Mouse (Mus musculus) hindbrain, postnatal 0 days (tissue): ENCODE data around the gene Rtp4. TPM values are rescaled to one million over a fixed set of nuclear protein-coding genes. Genes with fewer than 3 reads are reported as not detected.
A peak's percentile ranks its signal among the peaks of the same experiment; 100 is the strongest.

Experiments
- ATAC-seq: fragments of 200-750 bp; cut with Nextera tagmentation; 2 replicates; pipeline ENCODE4 v1.8.0; 2017; ENCODE audit warnings: mild to moderate bottlenecking, moderate TSS enrichment, moderate library complexity
- DNase-seq: peaks from one replicate; pipeline ENCODE4 v3.0.0-alpha.2; 2015; ENCODE audit warnings: low spot score
- H3K27ac ChIP-seq: fragments of 300-500 bp; sonication (generic); 2 replicates; pipeline ENCODE4 v1.5.1; 2014; ENCODE audit warnings: mild to moderate bottlenecking
- H3K27me3 ChIP-seq: fragments of 300-500 bp; sonication (generic); 2 replicates; pipeline ENCODE4 v1.6.1; 2014; ENCODE audit warnings: low read length, mixed read lengths; ENCODE audit not compliant: insufficient read depth
- H3K36me3 ChIP-seq: fragments of 300-500 bp; sonication (generic); 2 replicates; pipeline ENCODE4 v1.6.1; 2014; ENCODE audit warnings: low read length, mixed read lengths; ENCODE audit not compliant: insufficient read depth
- H3K4me1 ChIP-seq: fragments of 300-500 bp; sonication (generic); 2 replicates; pipeline ENCODE4 v1.6.1; 2014; ENCODE audit warnings: antibody characterized with exemption, low read length, mixed read lengths; ENCODE audit not compliant: insufficient read depth
- H3K4me2 ChIP-seq: fragments of 300-500 bp; sonication (generic); 2 replicates; pipeline ENCODE4 v1.6.1; 2014; ENCODE audit warnings: low read depth, mild to moderate bottlenecking, low read length, moderate library complexity, mixed read lengths
- H3K4me3 ChIP-seq: fragments of 300-500 bp; sonication (generic); 2 replicates; pipeline ENCODE4 v1.5.1; 2014; ENCODE audit warnings: low read length
- H3K9ac ChIP-seq: fragments of 300-500 bp; sonication (generic); replicated peaks from 2 replicates; pipeline ENCODE4 v1.6.1; 2014; ENCODE audit warnings: mild to moderate bottlenecking, low read length, moderate library complexity, mixed read lengths
- H3K9me3 ChIP-seq: fragments of 300-500 bp; sonication (generic); 2 replicates; pipeline ENCODE4 v1.6.1; 2016; ENCODE audit warnings: low read length, mixed read lengths
- CTCF ChIP-seq: IDR thresholded peaks from 2 replicates; pipeline ENCODE4 v1.5.1; 2016; ENCODE audit warnings: antibody characterized with exemption, control low read depth, low read depth
- WGBS: fragments of 180-500 bp; shearing (Covaris S2); extraction: QIAGEN DNeasy Blood & Tissue Kit; methylation state at CpG from one replicate; pipeline ENCODE4 v1.1.7; 2014; 5-methylcytosine and 5-hydroxymethylcytosine counted together
- polyA plus RNA-seq: library from polyadenylated mRNA; unstranded; fragments of >200 nt; fragmentation: Nextera tagmentation; extraction: Ambion mirVana; gene quantifications from 2 replicates; pipeline ENCODE4 v1.2.1, GENCODE M21; 2015
- total RNA-seq: library from RNA; depleted of rRNA; stranded (reverse); fragments of >200 nt; gene quantifications from 2 replicates; pipeline ENCODE4 v1.2.3, GENCODE M21; 2014

The Rtp4 gene
- total and polyA plus RNA-seq, 2 experiments from 2014 or later = 4.7 to 8.6 TPM

DNA sequence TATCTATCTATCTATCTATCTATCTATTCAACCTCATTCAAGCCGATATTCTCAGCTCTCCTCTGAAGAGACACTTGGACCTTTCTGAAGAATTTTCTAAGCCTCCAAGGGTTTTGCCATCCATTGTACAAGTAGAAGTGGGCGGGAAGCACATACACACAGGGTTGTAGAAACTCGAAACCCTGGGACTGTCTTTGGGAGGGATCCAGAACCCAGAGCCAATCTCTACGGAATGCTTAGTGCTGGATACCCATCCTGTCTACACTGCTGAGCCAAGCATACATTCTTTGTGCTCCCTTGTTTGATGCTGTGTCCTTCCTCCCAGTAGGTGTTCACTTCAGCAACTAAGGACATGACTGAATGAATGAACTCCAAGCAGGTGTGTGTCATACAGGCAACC lies 22.8 kb downstream of the Rtp4 start:
- WGBS = 60% methylated on average over 4 of the region's 4 CpGs

DNA sequence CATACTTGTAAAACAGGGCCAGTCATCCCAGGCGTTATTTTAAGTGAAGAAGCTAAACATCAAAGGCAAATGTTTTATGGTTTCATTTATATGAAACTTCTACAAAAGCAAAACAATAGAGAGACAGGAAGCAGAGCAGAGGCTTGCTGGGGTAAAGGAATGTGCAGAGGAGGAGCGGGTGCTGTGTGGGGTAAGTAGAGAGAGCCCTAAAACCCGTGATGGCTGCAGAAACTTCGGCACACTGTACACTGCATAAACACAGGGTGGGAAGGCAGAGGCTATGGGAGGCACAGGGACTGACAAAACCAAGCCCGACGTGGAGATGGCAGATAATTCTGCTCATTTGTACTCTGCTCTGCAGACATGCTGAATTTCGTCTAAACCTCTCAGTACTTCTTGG lies 24.3 kb downstream of the Rtp4 start:
- Histone ChIP-seq H3K36me3 (no peaks in the 10 kb centered on the region), H3K4me1 (no peaks in the 10 kb centered on the region), H3K27me3 (no peaks in the 10 kb centered on the region), H3K9me3 (no peaks in the 10 kb centered on the region), H3K27ac (no peak overlapping the region), H3K9ac (no peak overlapping the region), H3K4me2 (no peak overlapping the region), H3K4me3 (no peak overlapping the region)
- no peak for TF ChIP-seq CTCF
- no peak for ATAC-seq
- WGBS = 61% methylated on average over 7 of the region's 7 CpGs
- no peak for DNase-seq

More for the DNA sequence above, 22.8 kb downstream of the Rtp4 start:
- H3K36me3 ChIP-seq = no peaks in the 10 kb centered on the region
- H3K4me2 ChIP-seq = no peak overlapping the region
- no peak overlapping the region for H3K4me3 ChIP-seq
- DNase-seq (no peak), ATAC-seq (no peak)
- H3K27me3 ChIP-seq = no peaks in the 10 kb centered on the region
- H3K4me1 ChIP-seq = no peaks in the 10 kb centered on the region
- H3K9me3 ChIP-seq = no peaks in the 10 kb centered on the region
- no peak overlapping the region for H3K27ac ChIP-seq
- TF ChIP-seq CTCF = no peak
- H3K9ac ChIP-seq = no peak overlapping the region

DNA sequence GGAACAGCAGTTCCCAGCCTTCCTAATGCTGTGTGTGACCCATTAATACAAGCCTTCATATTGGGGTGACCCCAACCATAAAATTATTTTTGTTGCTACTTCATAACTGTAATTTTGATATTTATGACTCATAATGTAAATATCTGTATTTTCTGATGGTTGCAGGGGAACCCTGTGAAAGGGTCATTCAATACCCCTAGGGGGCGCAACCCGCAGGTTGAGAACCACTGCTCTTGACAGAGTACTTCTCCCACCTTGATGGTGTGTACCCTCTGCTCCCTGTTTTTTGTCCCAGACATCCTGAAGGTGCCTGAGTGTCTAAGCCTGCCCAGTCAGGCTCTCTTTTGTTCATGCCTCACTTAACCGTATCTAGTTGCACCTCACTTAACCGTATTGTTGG lies 27.7 kb downstream of the Rtp4 start:
- no peak for ATAC-seq
- DNase-seq = no peak
- Histone ChIP-seq H3K4me2 (no peak overlapping the region), H3K4me3 (no peak overlapping the region), H3K9me3 (no peaks in the 10 kb centered on the region), H3K9ac (no peak overlapping the region), H3K27ac (no peak overlapping the region), H3K4me1 (no peaks in the 10 kb centered on the region; the same call in 1 of the 2 replicates), H3K36me3 (no peaks in the 10 kb centered on the region), H3K27me3 (no peaks in the 10 kb centered on the region)
- peak; percentile 30; the same call in 1 of the 2 replicates for TF ChIP-seq CTCF
- 91% methylated on average over 4 of the region's 4 CpGs for WGBS

DNA sequence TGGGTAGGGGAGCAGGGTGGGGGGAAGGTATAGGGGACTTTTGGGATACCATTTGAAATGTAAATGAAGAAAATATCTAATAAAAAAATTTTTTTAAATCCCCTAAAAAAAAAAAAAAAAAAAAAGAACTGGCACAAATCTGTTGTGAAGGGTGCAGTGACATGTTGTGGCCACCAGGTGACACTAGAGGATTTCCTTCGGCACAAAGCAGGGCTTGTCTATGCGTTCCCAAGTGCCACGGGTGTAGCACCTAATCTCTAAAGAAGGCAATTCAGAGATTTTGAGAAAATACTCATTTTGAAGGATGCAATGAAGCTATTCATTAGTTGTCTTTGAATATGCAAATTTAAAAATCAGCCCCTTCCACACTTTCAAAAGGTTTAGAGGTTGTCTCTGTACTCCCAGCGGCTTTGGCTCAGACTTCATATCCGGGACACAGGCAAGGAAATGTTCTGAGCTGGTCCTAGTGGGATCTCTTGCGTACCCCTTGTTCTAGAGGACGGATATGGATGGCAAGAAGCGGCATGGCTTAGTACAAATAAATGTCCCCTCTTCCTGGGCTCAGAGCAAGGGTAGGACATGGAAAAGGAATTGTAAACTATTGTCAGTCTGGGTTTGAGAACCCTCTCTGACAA lies 30.4 kb downstream of the Rtp4 start:
- TF ChIP-seq CTCF = peak; percentile 92
- WGBS = 41% methylated on average over 8 of the region's 8 CpGs
- Histone ChIP-seq H3K27me3 (no peaks in the 10 kb centered on the region), H3K9me3 (no peaks in the 10 kb centered on the region), H3K4me2 (no peak overlapping the region), H3K9ac (no peak overlapping the region), H3K27ac (no peak overlapping the region), H3K4me3 (no peak overlapping the region), H3K4me1 (no peaks in the 10 kb centered on the region; the same call in 1 of the 2 replicates), H3K36me3 (no peaks in the 10 kb centered on the region)
- peak; percentile 79 for ATAC-seq
- peak; percentile 91 for DNase-seq

DNA sequence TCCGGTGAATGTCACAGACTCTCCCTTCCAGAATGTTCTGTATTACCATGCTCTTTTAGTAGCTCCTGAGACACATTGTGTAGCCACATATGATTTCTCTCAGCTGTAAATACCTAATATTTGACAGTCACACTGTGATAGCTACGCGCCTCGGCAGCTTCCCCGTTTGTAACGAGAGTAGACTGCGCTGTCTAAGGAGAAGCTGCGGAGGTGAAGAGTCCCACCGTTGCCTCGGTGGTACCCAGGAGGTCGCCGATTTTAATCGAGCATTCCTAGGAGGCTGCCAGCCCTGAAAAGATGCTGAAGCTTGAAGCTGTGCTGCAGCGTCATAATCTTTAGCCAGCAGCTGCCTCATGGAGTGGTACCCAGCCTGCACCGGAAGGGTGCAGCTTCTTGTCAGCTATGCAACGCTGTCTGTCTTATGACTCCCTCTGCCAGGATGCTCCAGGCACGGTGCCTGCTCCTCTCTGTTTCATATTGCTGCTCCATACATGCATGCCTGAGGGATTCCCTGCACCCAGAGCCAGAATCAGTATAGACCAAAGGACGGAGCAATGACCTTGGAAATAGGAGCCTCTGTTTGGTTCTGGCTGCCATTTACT lies 31.0 kb downstream of the Rtp4 start:
- H3K27ac ChIP-seq = no peak overlapping the region
- H3K27me3 ChIP-seq = no peaks in the 10 kb centered on the region
- TF ChIP-seq CTCF = peak; percentile 13; the same call in 1 of the 2 replicates
- H3K9me3 ChIP-seq = no peaks in the 10 kb centered on the region
- no peaks in the 10 kb centered on the region for H3K36me3 ChIP-seq
- H3K4me1 ChIP-seq = no peaks in the 10 kb centered on the region; the same call in 1 of the 2 replicates
- DNase-seq (peak; percentile 35), ATAC-seq (peak; percentile 35; the same call in 1 of the 2 replicates)
- H3K4me2 ChIP-seq = no peak overlapping the region
- H3K4me3 ChIP-seq = no peak overlapping the region
- no peak overlapping the region for H3K9ac ChIP-seq
- WGBS = 64% methylated on average over 18 of the region's 18 CpGs

DNA sequence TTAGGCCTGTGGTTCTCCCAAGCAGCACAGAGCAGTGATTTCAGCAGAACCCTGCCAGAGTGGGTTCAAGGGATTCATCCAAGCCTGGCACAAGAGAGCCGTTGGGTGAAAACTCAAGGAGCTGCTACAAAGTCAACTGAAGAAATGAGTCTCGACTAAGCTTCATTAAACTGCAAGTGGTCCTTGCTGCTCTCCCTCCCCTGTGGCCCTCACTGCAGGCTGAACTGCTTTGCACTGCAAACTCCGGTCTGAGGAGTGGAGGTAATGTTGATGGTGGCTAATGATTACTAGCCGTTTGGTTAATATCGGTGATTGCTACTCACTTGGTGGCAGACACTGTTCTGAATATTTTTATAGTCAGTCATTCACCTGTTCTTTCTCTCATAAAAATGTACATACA lies 34.6 kb downstream of the Rtp4 start:
- Histone ChIP-seq H3K9me3 (no peaks in the 10 kb centered on the region), H3K36me3 (no peaks in the 10 kb centered on the region), H3K4me2 (no peak overlapping the region), H3K9ac (no peak overlapping the region), H3K4me3 (no peak overlapping the region), H3K4me1 (no peaks in the 10 kb centered on the region; the same call in 1 of the 2 replicates), H3K27me3 (no peaks in the 10 kb centered on the region), H3K27ac (no peak overlapping the region)
- WGBS = 82% methylated on average over 5 of the region's 5 CpGs
- DNase-seq (no peak), ATAC-seq (no peak)
- TF ChIP-seq CTCF = no peak

DNA sequence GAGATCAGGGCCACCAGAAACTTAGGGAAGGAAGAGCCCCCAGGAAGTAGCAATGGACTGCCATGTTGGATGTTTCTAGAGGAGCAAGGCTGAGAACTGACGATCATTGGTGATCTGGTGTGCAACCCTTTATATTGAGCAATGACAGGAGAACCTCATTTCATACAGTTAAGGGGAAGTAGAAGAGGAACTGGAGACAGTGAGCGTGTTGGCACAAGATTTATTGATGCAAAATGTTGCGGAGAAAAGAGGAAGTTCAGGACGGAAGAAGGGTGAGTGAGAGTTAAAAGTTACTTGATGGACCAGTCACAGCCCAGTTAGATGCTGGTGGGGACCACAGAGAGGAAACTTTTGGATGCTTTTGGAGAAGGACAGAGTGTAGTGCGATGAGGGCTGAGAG lies 37.1 kb downstream of the Rtp4 start:
- Histone ChIP-seq H3K36me3 (no peaks in the 10 kb centered on the region), H3K4me1 (no peaks in the 10 kb centered on the region), H3K27me3 (no peaks in the 10 kb centered on the region), H3K4me2 (no peak overlapping the region), H3K4me3 (no peak overlapping the region), H3K9ac (no peak overlapping the region), H3K9me3 (no peaks in the 10 kb centered on the region), H3K27ac (no peak overlapping the region)
- TF ChIP-seq CTCF = no peak
- ATAC-seq = no peak
- no peak for DNase-seq
- WGBS = 93% methylated on average over 5 of the region's 5 CpGs
